In the genomic region with DNA sequence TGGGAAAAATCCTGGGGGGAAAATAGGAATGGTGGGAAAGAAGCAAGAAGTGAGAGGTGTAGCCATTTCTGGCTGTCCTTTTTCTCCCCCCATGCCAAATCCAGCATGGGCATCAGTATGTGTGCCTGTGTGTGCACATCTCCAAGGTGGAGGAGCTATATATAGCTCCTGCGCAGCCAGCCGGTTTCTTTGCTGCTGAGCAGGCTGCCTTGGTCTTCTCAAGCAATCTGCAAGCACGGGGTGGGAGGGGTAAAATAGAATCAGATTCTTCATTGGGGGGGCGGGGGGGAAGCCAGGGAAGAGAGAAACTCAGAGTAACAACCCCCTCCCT, we compare ENCODE assay signal across 10 mouse cellular contexts. TPM values are rescaled to one million over a fixed set of nuclear protein-coding genes. Genes with fewer than 3 reads are reported as not detected.
A peak's percentile ranks its signal among the peaks of the same experiment; 100 is the strongest.
DNase-seq lines count a peak whose midpoint lies in the region; ATAC-seq and TF ChIP-seq lines count a peak whose summit lies in the region.
"Had no signal": no experiment of that assay in that cellular context is flagged by ENCODE, and none has a peak within 500 bp of the region (broad histone marks: within the 10 kb centered on the region; RNA-seq: fewer than 3 reads in every experiment).

No protein-coding gene starts in this region.

- H3K27me3 ChIP-seq in kidney, postnatal 0 days (ENCODE audit: insufficient read depth, low read length), result no peaks in the 10 kb centered on the region
- H3K27me3 ChIP-seq in embryonic facial prominence, embryonic 15.5 days, result peaks cover 16% of the 10 kb centered on the region
- peaks cover 18% of the 10 kb centered on the region for H3K27me3 ChIP-seq in intestine, embryonic 14.5 days (replicated peaks; ENCODE audit: control insufficient read depth, insufficient read depth, low read length)
- no peaks in the 10 kb centered on the region for H3K27me3 ChIP-seq in neural tube, embryonic 13.5 days

- H3K4me2 ChIP-seq in kidney, postnatal 0 days (ENCODE audit: low read length), result 0 out of 2 replicates have a peak overlapping the region, but pooled peaks have one; percentile 82
- H3K4me2 ChIP-seq in embryonic facial prominence, embryonic 15.5 days (replicated peaks), result peak overlapping the region; percentile 97
- H3K4me2 ChIP-seq in intestine, embryonic 14.5 days (ENCODE audit: low read length), result peak overlapping the region; percentile 98
- peak overlapping the region; percentile 95 for H3K4me2 ChIP-seq in neural tube, embryonic 13.5 days

- ATAC-seq in kidney, postnatal 0 days (replicated peaks; ENCODE audit: low FRiP score, low read depth), result no peak
- no peak for ATAC-seq in embryonic facial prominence, embryonic 15.5 days (ENCODE audit: insufficient number of reproducible peaks, low FRiP score, low TSS enrichment, low read depth)
- ATAC-seq in intestine, embryonic 14.5 days (replicated peaks; ENCODE audit: low FRiP score, low TSS enrichment, low read depth), result no peak
- peak; percentile 42 for ATAC-seq in neural tube, embryonic 13.5 days (ENCODE audit: low read depth)
- no peak for ATAC-seq in megakaryocyte, adult 5-6 weeks (ENCODE audit: poor library complexity, severe bottlenecking)

- H3K9me3 ChIP-seq in kidney, postnatal 0 days (replicated peaks; ENCODE audit: low read length), result no peaks in the 10 kb centered on the region
- no peaks in the 10 kb centered on the region for H3K9me3 ChIP-seq in embryonic facial prominence, embryonic 15.5 days (replicated peaks)
- no peaks in the 10 kb centered on the region for H3K9me3 ChIP-seq in intestine, embryonic 14.5 days (ENCODE audit: control insufficient read depth, low read length)
- H3K9me3 ChIP-seq in neural tube, embryonic 13.5 days, result no peaks in the 10 kb centered on the region

- H3K36me3 ChIP-seq in kidney, postnatal 0 days (ENCODE audit: insufficient read depth, low read length), result no peaks in the 10 kb centered on the region
- H3K36me3 ChIP-seq in embryonic facial prominence, embryonic 15.5 days, result no peaks in the 10 kb centered on the region
- H3K36me3 ChIP-seq in intestine, embryonic 14.5 days (ENCODE audit: control insufficient read depth, insufficient read depth, low read length), result no peaks in the 10 kb centered on the region
- no peaks in the 10 kb centered on the region for H3K36me3 ChIP-seq in neural tube, embryonic 13.5 days
- H3K36me3 ChIP-seq: G1E had no signal

- no peak for TF ChIP-seq CTCF in kidney, postnatal 0 days (IDR thresholded peaks at IDR 0.05; ENCODE audit: low read depth)

- 21% methylated on average over 4 of the region's 4 CpGs for WGBS in kidney, postnatal 0 days
- WGBS in embryonic facial prominence, embryonic 15.5 days, result 10% methylated on average over 4 of the region's 4 CpGs
- 39% methylated on average over 4 of the region's 4 CpGs for WGBS in intestine, embryonic 14.5 days
- WGBS in neural tube, embryonic 13.5 days, result 9% methylated on average over 4 of the region's 4 CpGs

- no peaks in the 10 kb centered on the region; the same call in 1 of the 2 replicates for H3K4me1 ChIP-seq in kidney, postnatal 0 days (replicated peaks; ENCODE audit: insufficient read depth, low read length)
- peaks cover 15% of the 10 kb centered on the region for H3K4me1 ChIP-seq in embryonic facial prominence, embryonic 15.5 days
- 0 out of 2 replicates have a peak, but pooled peaks cover 6% of the 10 kb centered on the region for H3K4me1 ChIP-seq in intestine, embryonic 14.5 days (replicated peaks; ENCODE audit: control insufficient read depth, insufficient read depth, low read length)
- H3K4me1 ChIP-seq in neural tube, embryonic 13.5 days (replicated peaks), result peaks cover 16% of the 10 kb centered on the region

- H3K27ac ChIP-seq in kidney, postnatal 0 days, result no peak overlapping the region
- H3K27ac ChIP-seq in embryonic facial prominence, embryonic 15.5 days (replicated peaks), result no peak overlapping the region
- no peak overlapping the region for H3K27ac ChIP-seq in intestine, embryonic 14.5 days (ENCODE audit: low read depth)
- peak overlapping the region; percentile 89 for H3K27ac ChIP-seq in neural tube, embryonic 13.5 days (replicated peaks)

- no peak overlapping the region for H3K4me3 ChIP-seq in kidney, postnatal 0 days (replicated peaks; ENCODE audit: low read depth, low read length)
- peak overlapping the region; percentile 50; the same call in 1 of the 2 replicates for H3K4me3 ChIP-seq in embryonic facial prominence, embryonic 15.5 days (replicated peaks)
- H3K4me3 ChIP-seq in intestine, embryonic 14.5 days (ENCODE audit: low read depth, low read length), result no peak overlapping the region
- H3K4me3 ChIP-seq in neural tube, embryonic 13.5 days, result peak overlapping the region; percentile 70

- H3K9ac ChIP-seq in kidney, postnatal 0 days (ENCODE audit: low read depth, low read length), result no peak overlapping the region
- no peak overlapping the region for H3K9ac ChIP-seq in embryonic facial prominence, embryonic 15.5 days
- no peak overlapping the region for H3K9ac ChIP-seq in intestine, embryonic 14.5 days (ENCODE audit: low read length)
- H3K9ac ChIP-seq in neural tube, embryonic 13.5 days, result peak overlapping the region; percentile 82

- DNase-seq in kidney, postnatal 0 days (ENCODE audit: low spot score), result no peak
- no peak for DNase-seq in kidney, postnatal 10 days
- no peak for DNase-seq in intestine, embryonic 14.5 days (ENCODE audit: low spot score)
- DNase-seq in ovary, postnatal 36 days (ENCODE audit: low spot score), result no peak
- no peak for DNase-seq in thymus, postnatal 25 days

RNA-seq across cellular contexts. Expression of gene Cntn1, which starts 1.1 kb away (rescaled TPM):
- 1.3 and 1.6 TPM in 2 replicates for polyA plus RNA-seq in kidney, postnatal 0 days (2015; fragmentation: Nextera tagmentation; extraction: Ambion mirVana)
- 1.4 and 2.2 TPM in 2 replicates for polyA plus RNA-seq in embryonic facial prominence, embryonic 15.5 days (2015; fragmentation: Nextera tagmentation; extraction: Ambion mirVana)
- polyA plus RNA-seq in intestine, embryonic 14.5 days (2014; fragmentation: Nextera tagmentation; extraction: Ambion mirVana), result 2.4 and 3.0 TPM in 2 replicates
- 30.7 and 31.0 TPM in 2 replicates for polyA plus RNA-seq in neural tube, embryonic 13.5 days (2015; fragmentation: Nextera tagmentation; extraction: Ambion mirVana)
- total RNA-seq in megakaryocyte, adult 5-6 weeks (2015), result not detected in 2 replicates
- total RNA-seq in megakaryocyte, adult 5-6 weeks (2017), result not detected in 2 replicates
- total RNA-seq: hematopoietic stem cell, adult 5-6 weeks had no signal
- polyA plus RNA-seq: G1E had no signal

Comparison
In these comparisons a context has a peak if more than half of its experiments do, and no peak if none do; other contexts are left out.
1. H3K4me3 ChIP-seq: peak in embryonic facial prominence, embryonic 15.5 days (single experiment) and neural tube, embryonic 13.5 days (single experiment); none in kidney, postnatal 0 days (single experiment) and intestine, embryonic 14.5 days (single experiment).
2. Peak in every context shown above with its lines, with median percentiles within 50 percentile points of each other: H3K4me2 ChIP-seq.